Comparison of ENCODE assay signal across 8 mouse cellular contexts in the genomic region with DNA sequence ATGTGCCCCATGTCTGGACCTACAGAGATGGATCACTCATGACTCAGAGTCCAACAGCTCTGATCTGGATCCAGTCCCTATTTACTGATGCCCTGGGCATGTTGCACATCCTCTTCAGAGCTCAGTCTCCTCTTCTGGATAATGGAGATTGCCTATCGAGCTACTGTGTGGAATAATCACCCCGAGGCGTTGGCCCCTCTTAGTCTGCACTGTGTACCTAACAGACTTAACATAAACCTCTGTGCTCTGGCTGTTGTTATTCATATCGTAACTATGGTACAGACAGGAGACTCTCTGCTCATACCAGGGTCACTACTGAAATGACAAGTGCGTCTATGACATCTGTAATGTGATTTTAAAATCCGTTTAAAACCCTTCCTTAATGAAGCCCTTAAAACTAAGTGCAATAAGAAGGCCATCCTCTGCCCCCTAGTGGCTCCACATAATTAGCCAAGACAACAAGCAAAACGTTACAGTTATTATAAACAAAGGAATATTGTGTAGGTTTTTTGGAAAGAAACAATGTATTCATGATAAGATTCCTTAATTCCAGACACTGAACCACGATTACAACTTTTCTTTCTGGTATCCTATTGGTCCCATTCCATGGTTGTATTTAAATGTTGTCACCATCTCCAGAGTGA. TPM values are rescaled to one million over a fixed set of nuclear protein-coding genes. Genes with fewer than 3 reads are reported as not detected.
DNase-seq lines count a peak whose midpoint lies in the region; ATAC-seq and TF ChIP-seq lines count a peak whose summit lies in the region.

No protein-coding gene starts in this region.

- peak; percentile 8 for DNase-seq in kidney, adult 18-20 months
- DNase-seq in c-Kit-positive CD71-negative TER-119-negative erythroid progenitor cells, embryonic 14.5 days (ENCODE audit: low read depth) = peak; percentile 43
- peak; percentile 59 to 71 for DNase-seq in layer of hippocampus, postnatal 10 days (ENCODE audit: low spot score in 2 of 2)
- no peak for DNase-seq in urinary bladder, adult 2 months (ENCODE audit: low spot score)

- 40% methylated on average over 8 of the region's 8 CpGs for WGBS in kidney, embryonic 16.5 days
- WGBS in forebrain, embryonic 13.5 days = 27% methylated on average over 8 of the region's 8 CpGs
- 16% methylated on average over 8 of the region's 8 CpGs for WGBS in midbrain, embryonic 15.5 days

- ATAC-seq in kidney, embryonic 16.5 days (ENCODE audit: low FRiP score, low TSS enrichment) = no peak
- ATAC-seq in forebrain, embryonic 13.5 days = peak; percentile 48
- ATAC-seq in midbrain, embryonic 15.5 days (replicated peaks) = peak; percentile 76

- H3K27me3 ChIP-seq in kidney, embryonic 16.5 days (ENCODE audit: insufficient read depth, low read length) = no peaks in the 10 kb centered on the region
- no peaks in the 10 kb centered on the region for H3K27me3 ChIP-seq in E14TG2a.4 (ENCODE audit: insufficient read depth, low read length)
- H3K27me3 ChIP-seq in forebrain, embryonic 13.5 days = no peaks in the 10 kb centered on the region
- H3K27me3 ChIP-seq in midbrain, embryonic 15.5 days (replicated peaks) = no peaks in the 10 kb centered on the region

- H3K9me3 ChIP-seq in kidney, embryonic 16.5 days (ENCODE audit: low read length) = no peaks in the 10 kb centered on the region
- no peaks in the 10 kb centered on the region for H3K9me3 ChIP-seq in E14TG2a.4 (ENCODE audit: low read length)
- H3K9me3 ChIP-seq in forebrain, embryonic 13.5 days (replicated peaks) = no peaks in the 10 kb centered on the region
- H3K9me3 ChIP-seq in midbrain, embryonic 15.5 days = no peaks in the 10 kb centered on the region

- H3K4me2 ChIP-seq in kidney, embryonic 16.5 days (replicated peaks; ENCODE audit: low read depth, low read length) = no peak overlapping the region
- no peak overlapping the region for H3K4me2 ChIP-seq in forebrain, embryonic 13.5 days
- H3K4me2 ChIP-seq in midbrain, embryonic 15.5 days = 0 out of 2 replicates have a peak overlapping the region, but pooled peaks have one; percentile 3

- no peak overlapping the region for H3K4me3 ChIP-seq in kidney, embryonic 16.5 days (ENCODE audit: low read length)
- H3K4me3 ChIP-seq in E14TG2a.4 (replicated peaks; ENCODE audit: low read length) = no peak overlapping the region
- H3K4me3 ChIP-seq in forebrain, embryonic 13.5 days = no peak overlapping the region
- H3K4me3 ChIP-seq in midbrain, embryonic 15.5 days = no peak overlapping the region

- H3K4me1 ChIP-seq in kidney, embryonic 16.5 days (ENCODE audit: insufficient read depth, low read length) = no peaks in the 10 kb centered on the region
- no peaks in the 10 kb centered on the region for H3K4me1 ChIP-seq in E14TG2a.4 (replicated peaks; ENCODE audit: low read depth, low read length)
- H3K4me1 ChIP-seq in forebrain, embryonic 13.5 days = peaks cover 3% of the 10 kb centered on the region; the same call in 1 of the 2 replicates
- H3K4me1 ChIP-seq in midbrain, embryonic 15.5 days = peaks cover 9% of the 10 kb centered on the region

- H3K9ac ChIP-seq in kidney, embryonic 16.5 days (replicated peaks; ENCODE audit: low read length) = no peak overlapping the region
- no peak overlapping the region for H3K9ac ChIP-seq in forebrain, embryonic 13.5 days
- no peak overlapping the region for H3K9ac ChIP-seq in midbrain, embryonic 15.5 days

- H3K36me3 ChIP-seq in kidney, embryonic 16.5 days (ENCODE audit: insufficient read depth, low read length) = no peaks in the 10 kb centered on the region
- no peaks in the 10 kb centered on the region for H3K36me3 ChIP-seq in E14TG2a.4 (ENCODE audit: insufficient read depth, low read length)
- H3K36me3 ChIP-seq in forebrain, embryonic 13.5 days (ENCODE audit: poor library complexity, severe bottlenecking) = no peaks in the 10 kb centered on the region
- no peaks in the 10 kb centered on the region for H3K36me3 ChIP-seq in midbrain, embryonic 15.5 days (replicated peaks)

- TF ChIP-seq CTCF in E14TG2a.4 (conservative IDR thresholded peaks at IDR 0.05; ENCODE audit: low read length) = peak; percentile 55

- H3K27ac ChIP-seq in kidney, embryonic 16.5 days (ENCODE audit: low read length) = no peak overlapping the region
- H3K27ac ChIP-seq in forebrain, embryonic 13.5 days = no peak overlapping the region
- no peak overlapping the region for H3K27ac ChIP-seq in midbrain, embryonic 15.5 days

RNA-seq across cellular contexts. Expression of a gene that starts 22.5 kb away (rescaled TPM):
- polyA plus RNA-seq in kidney, embryonic 16.5 days (2015; fragmentation: Nextera tagmentation; extraction: Ambion mirVana) = 122 and 125 TPM in 2 replicates
- 133 and 142 TPM in 2 replicates for polyA plus RNA-seq in forebrain, embryonic 13.5 days (2015; fragmentation: Nextera tagmentation; extraction: Ambion mirVana)
- total RNA-seq in layer of hippocampus, postnatal 10 days (2021) = 10 to 100 TPM; 39.7 to 42.4 TPM
- 128 and 135 TPM in 2 replicates for polyA plus RNA-seq in midbrain, embryonic 15.5 days (2015; fragmentation: Nextera tagmentation; extraction: Ambion mirVana)
- polyA plus RNA-seq in urinary bladder, adult 2 months (2012; rRNA removed) = 28.7 and 30.2 TPM in 2 replicates
